Mouse (Mus musculus) heart, adult 2 months (tissue): ENCODE data around the gene Zfhx3.

Experiments used
- CTCF ChIP-seq: fragments of 200-600 bp; IDR thresholded peaks from 2 replicates; pipeline ENCODE4 v1.8.1; 2022; ENCODE audit warnings: antibody characterized with exemption, mild to moderate bottlenecking, moderate library complexity
- EP300 ChIP-seq: fragments of 200-500 bp; IDR thresholded peaks from 2 replicates; pipeline ENCODE4 v1.6.1; 2011; ENCODE audit warnings: low read depth, low read length, control low read depth; ENCODE audit not compliant: insufficient read depth
- POLR2A ChIP-seq: fragments of 200-500 bp; IDR thresholded peaks from 2 replicates; pipeline ENCODE4 v1.6.1; 2011; ENCODE audit warnings: mild to moderate bottlenecking, low read depth, low read length, control low read depth; ENCODE audit not compliant: insufficient read depth

- TF ChIP-seq POLR2A = no peak
- TF ChIP-seq EP300 = no peak
- no peak for TF ChIP-seq CTCF
These were observed 765.3 kb downstream of the Zfhx3 start for GRCm38 (mm10) chr8:108707576-108708281.
